Mouse (Mus musculus) small intestine, adult 2 months (tissue): Measurements from ENCODE around the gene Lrrc66.

Source experiments
- CTCF ChIP-seq: fragments of 200-500 bp; IDR thresholded peaks from 2 replicates; pipeline ENCODE4 v1.5.1; 2012; ENCODE audit warnings: low read depth, mild to moderate bottlenecking, control low read depth, inconsistent platforms, low read length, moderate library complexity, mixed read lengths; ENCODE audit not compliant: insufficient replicate concordance, insufficient read length; ENCODE audit errors: extremely low read depth
- POLR2A ChIP-seq: fragments of 200-500 bp; IDR thresholded peaks from 2 replicates; pipeline ENCODE4 v1.6.1; 2012; ENCODE audit warnings: low read depth, mild to moderate bottlenecking, control low read depth, inconsistent platforms, low read length, moderate library complexity

DNA sequence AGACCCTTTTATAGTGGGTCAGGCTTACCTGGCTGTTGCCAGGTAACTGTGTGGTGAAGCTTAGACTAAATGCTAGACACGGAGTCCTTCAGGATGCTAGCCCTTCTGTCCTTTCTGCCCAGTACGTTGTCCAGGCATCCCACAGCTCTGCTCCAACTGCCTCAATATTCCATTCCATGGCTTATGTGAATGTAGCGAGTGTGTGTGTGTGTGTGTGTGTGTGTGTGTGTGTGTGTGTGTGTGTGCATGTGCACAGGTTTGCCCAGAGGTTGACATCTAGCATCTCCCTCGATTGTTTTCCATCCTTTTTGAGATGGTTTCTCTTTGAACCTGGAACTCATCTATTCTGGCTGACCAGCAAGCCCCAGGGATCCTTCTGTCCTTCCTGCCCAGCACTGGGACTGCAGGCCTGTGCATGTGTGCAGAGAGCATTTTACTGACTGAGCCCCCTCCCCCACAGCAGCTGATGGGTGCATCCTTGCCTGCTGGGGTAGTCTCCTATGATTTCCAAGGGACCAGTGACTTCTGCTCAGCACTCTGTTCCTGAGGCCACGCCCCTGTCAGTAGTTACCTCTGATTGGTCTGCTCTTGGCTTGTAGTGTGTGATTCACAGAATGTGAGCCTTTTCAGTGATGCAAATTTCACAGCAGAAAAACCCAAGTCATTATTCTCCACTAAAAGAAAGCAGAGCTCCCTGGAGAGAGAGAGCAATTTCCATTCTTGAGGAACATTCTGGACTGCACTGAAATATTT, 33.2 kb downstream of the Lrrc66 start:
- TF ChIP-seq POLR2A: no peak
- no peak for TF ChIP-seq CTCF
